Mouse (Mus musculus): ENCODE measurements at regions not wholly inside any gene's neighbourhood (a gene's known extent, or its start where the extent isn't known, plus 50 kb on each side); places are given as distances from the start of the nearest gene placed in this dataset.

DNA sequence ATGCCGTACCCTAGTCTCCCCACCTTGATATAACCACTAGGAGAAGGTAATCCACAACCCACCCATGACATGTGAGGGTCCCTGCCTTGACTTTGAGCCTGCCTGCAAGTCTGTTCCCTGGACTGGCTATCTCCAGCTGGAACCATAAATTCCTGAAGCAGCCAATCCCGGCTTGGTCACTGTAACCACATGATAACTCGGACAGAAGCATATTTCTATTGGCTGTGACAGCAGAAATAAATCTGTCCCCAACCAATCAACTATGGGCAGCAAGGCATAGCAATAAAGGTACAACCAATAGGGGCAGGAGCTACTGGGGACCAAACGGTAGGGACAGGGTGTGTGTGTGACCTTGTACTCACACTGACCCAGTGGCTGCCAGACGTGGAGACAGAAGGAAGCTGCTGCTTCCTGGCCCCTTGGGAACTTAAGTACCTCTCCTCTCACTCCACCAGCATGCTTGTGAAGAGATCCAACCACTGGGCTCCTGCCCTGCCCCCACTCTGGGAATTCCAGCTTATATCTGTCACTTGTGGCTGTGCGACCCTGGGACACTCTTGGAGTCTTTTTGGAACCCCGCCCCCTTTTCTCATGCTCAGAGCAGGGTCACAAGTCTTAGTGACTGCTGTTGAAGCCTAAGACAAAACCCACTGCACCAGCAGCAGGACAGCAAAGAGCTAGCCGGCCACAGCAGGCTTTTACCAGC, 51.8 kb upstream of the Ttc34 start:
- peak; percentile 6 for DNase-seq

DNA sequence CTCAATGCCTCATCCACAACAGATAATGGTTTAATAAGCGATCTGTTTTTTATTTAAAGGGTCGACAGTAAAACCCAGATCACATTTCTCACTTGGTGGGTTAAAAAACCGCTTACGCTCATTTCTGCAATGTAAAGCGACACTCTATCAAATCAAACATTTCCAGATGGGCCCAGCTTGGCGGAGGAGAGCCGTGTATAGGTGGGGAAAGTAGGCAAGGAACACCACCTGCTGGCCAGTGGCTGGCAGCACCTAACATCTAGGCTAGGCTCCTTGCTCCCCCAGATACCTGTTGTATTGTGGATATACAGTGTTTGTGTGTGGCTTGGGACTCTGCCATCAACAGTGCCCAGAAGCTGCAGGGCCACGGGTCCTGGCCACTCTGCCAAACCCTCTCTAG, 50.1 kb upstream of the Ttc34 start:
- DNase-seq = no peak
